Mouse (Mus musculus): Measurements from ENCODE around the gene Ppp6r2.

The Ppp6r2 gene

GRCm38 (mm10) chr15:89181561-89182270, 29.6 kb upstream of the Ppp6r2 start:
- no peak for DNase-seq (ENCODE audit: extremely low read depth, low read depth, low spot score)

DNA sequence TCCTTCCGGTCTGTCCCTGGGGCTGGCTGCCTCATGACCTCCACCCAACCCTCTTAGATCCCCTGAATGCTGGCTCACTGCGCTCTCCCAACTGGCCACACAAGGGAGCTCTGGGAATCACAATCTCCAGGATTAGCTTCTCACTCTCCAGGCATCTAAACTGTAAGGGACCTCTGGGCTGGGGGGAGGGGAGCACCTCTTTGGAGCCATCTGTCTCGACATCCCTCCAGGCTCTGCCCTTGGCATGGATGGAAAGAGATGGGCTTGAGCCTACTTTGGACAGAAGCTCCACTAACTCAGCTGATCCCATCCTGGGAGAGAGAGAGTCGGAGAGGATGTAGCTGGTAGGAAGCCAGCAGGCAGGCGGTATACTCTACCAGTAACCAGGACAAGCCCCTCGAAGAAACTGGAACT, 29.0 kb upstream of the Ppp6r2 start:
- no peak for DNase-seq (ENCODE audit: extremely low read depth, low read depth, low spot score)

DNA sequence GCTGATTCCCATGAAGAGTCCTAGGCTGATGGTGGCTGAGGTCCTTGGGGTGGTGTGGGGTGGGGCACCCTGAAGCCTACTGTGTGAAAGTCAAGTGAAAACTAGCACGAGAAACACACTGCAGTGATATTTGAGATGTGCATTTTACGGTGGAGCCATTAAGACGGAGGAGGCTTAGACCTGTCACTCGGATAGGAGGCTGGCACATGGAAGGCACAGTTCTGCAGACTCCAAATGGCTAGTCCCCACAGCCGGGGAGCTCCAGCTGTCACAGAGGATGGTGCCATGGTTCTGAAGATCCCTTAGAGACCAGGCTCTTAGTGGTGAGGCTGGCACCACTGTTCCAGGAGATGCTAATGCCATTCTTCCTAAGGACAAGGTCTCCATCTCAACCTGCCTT, 28.5 kb upstream of the Ppp6r2 start:
- no peak for DNase-seq (ENCODE audit: extremely low read depth, low read depth, low spot score)

GRCm38 (mm10) chr15:89184141-89184936, 27.0 kb upstream of the Ppp6r2 start:
- no peak for DNase-seq (ENCODE audit: extremely low read depth, low read depth, low spot score)

DNA sequence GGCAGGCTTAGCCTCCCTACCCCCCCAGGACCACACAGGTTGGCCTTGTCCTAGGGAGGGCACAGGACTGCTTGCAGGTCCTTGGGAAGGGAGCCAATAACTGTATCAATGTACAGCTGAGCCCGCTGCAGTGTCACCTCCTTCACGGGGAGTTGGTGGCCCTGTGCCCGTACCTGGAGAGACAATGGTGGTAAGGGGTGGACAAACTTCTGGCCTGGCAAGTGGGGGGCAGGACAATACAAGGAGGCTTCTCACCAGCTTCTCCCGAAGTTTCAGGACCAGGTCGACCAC, 26.5 kb upstream of the Ppp6r2 start:
- DNase-seq (ENCODE audit: extremely low read depth, low read depth, low spot score): no peak

DNA sequence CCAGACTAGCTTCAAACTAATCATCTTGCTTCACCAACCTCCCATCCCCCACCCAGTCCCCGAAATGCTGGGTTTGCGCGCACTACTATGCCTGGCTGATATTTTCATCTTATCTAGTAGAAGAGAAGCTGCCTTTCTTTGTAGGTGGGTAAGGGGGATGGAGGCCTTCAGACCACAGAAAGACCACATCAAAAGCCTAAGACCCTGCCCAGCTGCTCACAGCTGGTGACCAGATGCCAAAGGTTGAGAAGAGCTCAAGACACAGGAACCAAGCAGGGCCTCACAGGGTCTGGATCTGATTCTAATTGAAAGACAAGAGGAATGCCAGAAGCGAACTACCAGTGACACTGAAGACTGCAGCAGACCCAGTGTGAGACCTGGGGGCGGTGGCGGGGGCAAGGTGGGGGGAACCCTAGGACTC, 16.1 kb upstream of the Ppp6r2 start:
- DNase-seq (ENCODE audit: extremely low read depth, low read depth, low spot score): no peak

- no peak for DNase-seq (ENCODE audit: extremely low read depth, low read depth, low spot score)
Measured at GRCm38 (mm10) chr15:89195690-89196312, 15.6 kb upstream of the Ppp6r2 start.

DNA sequence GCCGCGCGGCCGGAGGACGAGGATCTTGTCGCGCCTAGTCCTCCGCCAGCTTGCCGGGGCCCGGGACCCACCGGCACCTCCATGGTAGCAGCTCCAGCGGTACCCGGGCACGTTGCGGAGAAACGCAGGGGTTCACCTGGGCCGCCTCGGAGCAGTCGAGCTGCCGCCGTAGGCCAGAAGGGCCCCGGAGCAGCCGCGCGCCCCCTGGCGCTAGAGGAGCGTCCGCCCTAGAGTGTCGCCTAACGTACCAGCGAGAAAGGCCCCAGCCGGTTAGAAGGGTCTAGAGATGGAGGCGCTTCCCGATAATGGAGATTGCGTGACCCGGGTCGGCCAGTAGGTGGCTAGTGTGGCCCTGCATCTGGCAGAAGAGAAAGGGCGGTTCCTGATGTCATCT, 15.0 kb upstream of the Ppp6r2 start, which contains the start of gene Dennd6b:
TSS of gene Dennd6b (minus strand) at position 184 of the 394 bp plus-strand sequence.
- DNase-seq (ENCODE audit: extremely low read depth, low read depth, low spot score): no peak

GRCm38 (mm10) chr15:89197056-89197455, 14.3 kb upstream of the Ppp6r2 start:
- no peak for DNase-seq (ENCODE audit: extremely low read depth, low read depth, low spot score)

DNA sequence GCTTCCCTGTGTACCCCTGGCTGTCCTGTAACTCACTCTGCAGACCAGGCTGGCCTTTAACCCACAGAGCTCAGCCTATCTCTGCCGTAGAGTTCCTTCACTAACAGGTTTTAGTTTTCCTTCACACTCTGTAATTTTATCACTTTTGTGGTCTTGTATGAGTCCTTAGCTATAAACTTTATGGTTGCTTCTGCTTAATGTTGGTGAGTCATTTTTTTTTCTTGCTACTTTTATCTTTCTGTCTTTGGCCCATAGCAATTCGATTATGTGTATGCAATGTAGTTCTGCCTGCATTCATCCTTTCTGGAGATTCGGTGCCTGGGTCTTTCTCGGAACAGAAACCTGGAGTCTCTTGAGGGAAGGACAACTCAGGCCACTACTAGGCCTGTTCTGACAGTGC, 3.9 kb upstream of the Ppp6r2 start:
- no peak for DNase-seq (ENCODE audit: extremely low read depth, low read depth, low spot score)

- DNase-seq (ENCODE audit: extremely low read depth, low read depth, low spot score): peak; percentile 85
Measured at GRCm38 (mm10) chr15:89209886-89210761, 1.2 kb upstream of the Ppp6r2 start.

GRCm38 (mm10) chr15:89211716-89212461, 536 bp downstream of the Ppp6r2 start:
- DNase-seq (ENCODE audit: extremely low read depth, low read depth, low spot score): no peak

DNA sequence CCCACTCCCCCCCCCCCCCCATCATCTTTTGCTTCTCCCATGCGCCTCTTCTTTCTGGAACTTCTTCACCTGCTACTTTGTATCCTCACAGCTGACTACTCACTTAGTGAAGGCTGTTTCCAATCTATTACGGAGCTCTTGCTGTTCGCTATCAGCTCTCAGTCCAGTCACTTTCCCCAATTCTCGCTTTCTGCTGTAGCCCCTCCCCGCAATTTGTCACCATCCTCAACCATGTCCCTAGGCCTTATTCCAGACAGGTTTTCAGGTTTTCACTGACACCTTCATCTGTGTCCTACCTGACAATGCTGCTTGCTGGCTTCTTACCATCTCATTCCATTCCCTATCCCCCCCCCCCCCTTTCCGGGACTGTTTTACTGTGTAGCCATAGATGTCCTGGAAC, 1.1 kb downstream of the Ppp6r2 start:
- no peak for DNase-seq (ENCODE audit: extremely low read depth, low read depth, low spot score)

- no peak for DNase-seq (ENCODE audit: extremely low read depth, low read depth, low spot score)
Measured at GRCm38 (mm10) chr15:89213517-89213916, 2.2 kb downstream of the Ppp6r2 start.

- no peak for DNase-seq (ENCODE audit: extremely low read depth, low read depth, low spot score)
Measured at GRCm38 (mm10) chr15:89214953-89215352, 3.6 kb downstream of the Ppp6r2 start.

DNA sequence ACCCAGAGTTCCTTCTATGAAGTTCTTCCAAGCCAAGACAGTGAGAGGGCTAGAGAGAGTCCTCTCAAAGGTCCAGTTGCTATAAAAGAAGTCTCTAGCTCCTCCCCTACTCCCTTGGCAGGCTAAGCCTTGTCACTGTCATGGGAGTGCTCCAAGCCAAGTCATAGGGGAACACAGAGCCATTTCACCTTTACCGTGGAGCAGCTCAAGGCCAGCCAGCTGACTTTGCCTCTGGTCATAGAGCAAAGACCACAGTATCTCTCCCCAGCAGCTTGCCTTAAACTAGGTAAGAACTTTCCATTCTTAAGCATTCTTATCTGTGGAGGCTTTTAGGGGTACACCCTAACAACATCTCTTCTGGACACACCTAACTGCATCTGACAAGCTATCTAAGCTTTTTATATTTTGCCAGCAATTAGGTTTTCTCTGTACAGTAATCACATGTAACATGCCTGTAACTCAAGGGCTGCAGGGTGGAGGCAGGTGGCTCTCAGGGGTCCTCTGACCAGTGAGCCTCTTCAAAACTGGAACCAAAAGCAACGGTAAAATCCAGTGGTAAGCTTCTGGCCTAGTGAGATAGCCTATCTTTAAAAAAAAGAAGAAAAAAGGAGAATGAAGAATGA, 4.4 kb downstream of the Ppp6r2 start:
- no peak for DNase-seq (ENCODE audit: extremely low read depth, low read depth, low spot score)

DNA sequence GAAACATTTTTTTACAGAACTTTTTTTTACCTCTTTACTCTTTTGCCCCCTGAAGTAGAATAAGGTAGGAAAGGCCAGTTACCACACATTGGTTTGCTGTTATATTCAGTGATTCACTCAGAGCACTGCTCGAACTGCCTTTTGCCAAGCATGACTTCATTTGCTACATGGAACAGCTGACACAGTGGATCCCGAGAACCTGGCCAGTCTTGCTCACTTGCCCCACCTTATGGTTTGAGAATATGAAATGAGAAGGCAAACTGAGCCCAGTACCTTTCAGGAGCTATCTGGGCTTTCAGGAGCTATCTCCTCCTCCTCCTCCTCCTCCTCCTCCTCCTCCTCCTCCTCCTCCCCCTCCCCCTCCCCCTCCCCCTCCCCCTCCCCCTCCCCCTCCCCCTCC, 22.2 kb downstream of the Ppp6r2 start:
- DNase-seq (ENCODE audit: extremely low read depth, low read depth, low spot score): no peak

- no peak for DNase-seq (ENCODE audit: extremely low read depth, low read depth, low spot score)
Measured at GRCm38 (mm10) chr15:89234052-89234451, 22.7 kb downstream of the Ppp6r2 start.

GRCm38 (mm10) chr15:89239751-89240392, 28.5 kb downstream of the Ppp6r2 start:
- no peak for DNase-seq (ENCODE audit: extremely low read depth, low read depth, low spot score)
